Mouse (Mus musculus): ENCODE data around the gene Lbhd1. TPM values are rescaled to one million over a fixed set of nuclear protein-coding genes. Genes with fewer than 3 reads are reported as not detected.
A peak's percentile ranks its signal among the peaks of the same experiment; 100 is the strongest.

Lbhd1 gene
- polyA plus RNA-seq, 1 experiment from 2014 or later = 118 TPM

DNA sequence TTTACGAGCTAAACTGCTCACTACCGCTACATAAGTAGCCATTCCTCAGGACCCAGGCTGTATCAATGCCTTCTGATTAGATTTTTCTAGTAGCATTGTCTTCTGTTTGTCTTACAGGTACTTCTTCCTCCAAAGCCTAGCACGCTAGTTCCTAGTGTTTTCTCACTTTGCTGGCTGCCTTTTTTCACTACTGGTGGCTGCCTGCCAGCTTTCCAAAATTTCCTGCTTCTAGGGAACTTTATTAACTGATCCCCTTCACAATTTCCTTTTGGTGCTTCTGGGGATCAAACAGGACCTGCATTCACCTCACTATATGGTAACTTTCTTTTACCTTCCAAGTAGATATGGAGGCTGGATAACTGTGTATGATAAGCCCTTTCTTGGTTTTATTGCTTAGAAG, 15.5 kb downstream of the Lbhd1 start:
- H3K9me3 ChIP-seq = no peaks in the 10 kb centered on the region
- WGBS = 72% methylated on average over 3 of the region's 3 CpGs
- peaks cover 67% of the 10 kb centered on the region for H3K36me3 ChIP-seq (replicated peaks)
- no peak overlapping the region for H3K27ac ChIP-seq (replicated peaks)
- no peak for DNase-seq (ENCODE audit: low spot score)
- no peaks in the 10 kb centered on the region for H3K27me3 ChIP-seq (replicated peaks; ENCODE audit: low read depth, poor library complexity, severe bottlenecking)
- peaks cover 37% of the 10 kb centered on the region for H3K4me1 ChIP-seq
- H3K4me3 ChIP-seq = peak overlapping the region; percentile 93

GRCm38 (mm10) chr19:8903412-8903811, 19.9 kb downstream of the Lbhd1 start:
- no peak overlapping the region for H3K27ac ChIP-seq (replicated peaks)
- no peak overlapping the region for H3K4me3 ChIP-seq
- no peaks in the 10 kb centered on the region for H3K27me3 ChIP-seq (replicated peaks; ENCODE audit: low read depth, poor library complexity, severe bottlenecking)
- peaks cover 81% of the 10 kb centered on the region for H3K36me3 ChIP-seq (replicated peaks)
- DNase-seq (ENCODE audit: low spot score) = no peak
- H3K9me3 ChIP-seq = no peaks in the 10 kb centered on the region
- H3K4me1 ChIP-seq = peaks cover 11% of the 10 kb centered on the region
- 95% methylated on average over 5 of the region's 5 CpGs for WGBS

GRCm38 (mm10) chr19:8908531-8908930, 25.0 kb downstream of the Lbhd1 start:
- Histone ChIP-seq H3K36me3 (replicated peaks) (peaks cover 100% of the 10 kb centered on the region), H3K4me3 (no peak overlapping the region), H3K4me1 (no peaks in the 10 kb centered on the region), H3K27me3 (replicated peaks; ENCODE audit: low read depth, poor library complexity, severe bottlenecking) (no peaks in the 10 kb centered on the region), H3K27ac (replicated peaks) (no peak overlapping the region), H3K9me3 (no peaks in the 10 kb centered on the region)
- no peak for DNase-seq (ENCODE audit: low spot score)
- WGBS = 90% methylated on average over 6 of the region's 6 CpGs

DNA sequence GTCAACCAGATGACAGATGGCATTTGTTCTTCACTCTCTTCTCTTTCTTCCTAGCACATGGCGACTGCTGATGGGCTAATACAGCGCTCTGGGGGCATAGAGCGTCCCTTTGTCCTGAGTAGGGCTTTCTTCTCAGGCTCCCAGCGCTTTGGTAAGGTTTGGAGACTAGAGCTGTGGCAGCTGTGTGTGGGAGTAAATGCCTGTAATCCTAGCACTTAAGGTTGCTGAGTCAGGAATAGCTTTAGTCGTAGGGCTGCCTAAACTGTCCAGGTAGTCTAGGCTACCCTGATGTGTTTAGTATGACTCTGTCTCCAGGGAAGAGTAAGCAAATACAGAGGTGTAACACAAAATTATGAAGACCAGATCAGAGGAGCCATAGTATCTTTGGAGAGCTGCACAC, 28.3 kb downstream of the Lbhd1 start:
- Histone ChIP-seq H3K4me3 (no peak overlapping the region), H3K4me1 (no peaks in the 10 kb centered on the region), H3K9me3 (no peaks in the 10 kb centered on the region), H3K36me3 (replicated peaks) (peaks cover 100% of the 10 kb centered on the region), H3K27ac (replicated peaks) (no peak overlapping the region), H3K27me3 (replicated peaks; ENCODE audit: low read depth, poor library complexity, severe bottlenecking) (no peaks in the 10 kb centered on the region)
- 93% methylated on average over 5 of the region's 5 CpGs for WGBS
- DNase-seq (ENCODE audit: low spot score) = no peak

DNA sequence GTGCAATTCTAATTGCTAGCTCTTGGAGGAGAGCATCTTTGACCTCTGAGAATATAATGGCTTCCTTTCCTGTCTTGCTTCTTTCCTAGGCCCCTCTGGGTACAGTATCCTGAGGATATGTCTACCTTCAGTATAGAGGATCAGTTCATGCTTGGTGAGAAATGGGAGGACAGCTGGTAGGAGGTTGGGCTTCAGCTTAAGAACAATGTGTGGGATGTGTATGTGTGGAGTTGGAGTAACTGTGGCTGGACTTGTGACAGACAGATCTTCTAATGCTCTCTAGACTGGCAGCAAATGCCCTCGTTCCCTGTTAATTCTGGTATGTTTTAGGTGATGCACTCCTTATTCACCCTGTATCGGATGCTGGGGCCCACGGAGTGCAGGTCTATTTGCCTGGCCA, 30.7 kb downstream of the Lbhd1 start:
- peaks cover 85% of the 10 kb centered on the region for H3K36me3 ChIP-seq (replicated peaks)
- 96% methylated on average over 3 of the region's 3 CpGs for WGBS
- no peaks in the 10 kb centered on the region for H3K27me3 ChIP-seq (replicated peaks; ENCODE audit: low read depth, poor library complexity, severe bottlenecking)
- H3K4me3 ChIP-seq = no peak overlapping the region
- no peak for DNase-seq (ENCODE audit: low spot score)
- no peaks in the 10 kb centered on the region for H3K9me3 ChIP-seq
- no peaks in the 10 kb centered on the region for H3K4me1 ChIP-seq
- no peak overlapping the region for H3K27ac ChIP-seq (replicated peaks)

DNA sequence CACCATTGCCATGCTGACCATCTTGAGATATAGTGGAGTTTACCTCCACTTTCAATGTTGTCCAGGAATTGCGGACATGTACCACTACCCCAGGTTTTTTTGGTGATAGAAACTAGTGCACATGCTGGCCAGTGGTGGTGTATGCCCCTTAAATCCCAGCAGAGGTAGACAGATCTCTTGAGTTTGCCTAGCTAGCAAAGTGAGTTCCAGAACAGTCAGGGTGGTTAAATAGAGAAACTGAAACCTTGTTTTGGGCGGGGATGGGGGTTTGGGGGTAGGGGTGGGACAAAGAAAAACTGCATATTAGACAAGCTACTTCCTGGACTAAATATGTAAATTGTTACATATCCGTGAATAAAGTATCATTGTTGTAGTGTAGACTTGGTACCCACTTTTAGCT, 35.5 kb downstream of the Lbhd1 start:
- 91% methylated on average over 3 of the region's 3 CpGs for WGBS
- no peaks in the 10 kb centered on the region for H3K9me3 ChIP-seq
- DNase-seq (ENCODE audit: low spot score) = no peak
- peaks cover 52% of the 10 kb centered on the region for H3K36me3 ChIP-seq (replicated peaks)
- H3K27ac ChIP-seq (replicated peaks) = no peak overlapping the region
- no peaks in the 10 kb centered on the region for H3K27me3 ChIP-seq (replicated peaks; ENCODE audit: low read depth, poor library complexity, severe bottlenecking)
- no peak overlapping the region for H3K4me3 ChIP-seq
- H3K4me1 ChIP-seq = peaks cover 22% of the 10 kb centered on the region

DNA sequence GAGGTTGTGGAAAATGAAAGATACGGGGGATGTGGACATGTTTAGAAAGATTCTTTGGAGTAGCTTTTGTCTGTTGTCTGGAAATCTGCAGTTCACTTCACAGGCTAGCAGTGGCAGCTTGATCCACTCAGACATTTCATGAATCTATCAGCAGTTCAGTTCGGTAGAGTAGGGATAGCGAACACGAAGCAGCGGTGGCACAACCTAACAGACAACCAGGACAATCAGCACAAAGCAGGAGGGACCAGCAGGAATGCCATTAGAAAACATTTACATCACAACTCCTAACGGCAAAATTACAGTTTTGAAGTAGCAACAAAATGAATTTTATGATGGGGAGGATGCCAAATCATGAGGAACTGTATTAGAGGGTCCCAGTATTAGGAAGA, 36.1 kb downstream of the Lbhd1 start:
- H3K4me3 ChIP-seq = peak overlapping the region; percentile 92

GRCm38 (mm10) chr19:8920073-8920736, 36.7 kb downstream of the Lbhd1 start, which contains the start of gene B3gat3:
Gene B3gat3 (plus strand): TSS chr19:8920374.
- H3K36me3 ChIP-seq (replicated peaks) = peaks cover 47% of the 10 kb centered on the region
- H3K4me3 ChIP-seq = peak within 1 kb of the TSS; percentile 92
- peak within 1 kb of the TSS; percentile 92 for H3K27ac ChIP-seq (replicated peaks)
- 3% methylated on average over 50 of the region's 50 CpGs for WGBS
- H3K9me3 ChIP-seq = no peaks in the 10 kb centered on the region
- peaks cover 22% of the 10 kb centered on the region for H3K4me1 ChIP-seq
- DNase-seq (ENCODE audit: low spot score) = peak; percentile 95
- no peaks in the 10 kb centered on the region for H3K27me3 ChIP-seq (replicated peaks; ENCODE audit: low read depth, poor library complexity, severe bottlenecking)

More for the DNA sequence above, 36.1 kb downstream of the Lbhd1 start:
- Histone ChIP-seq H3K27ac (replicated peaks) (peak overlapping the region; percentile 92), H3K4me1 (peaks cover 22% of the 10 kb centered on the region), H3K9me3 (no peaks in the 10 kb centered on the region), H3K36me3 (replicated peaks) (peaks cover 50% of the 10 kb centered on the region), H3K27me3 (replicated peaks; ENCODE audit: low read depth, poor library complexity, severe bottlenecking) (no peaks in the 10 kb centered on the region)
- no peak for DNase-seq (ENCODE audit: low spot score)
- WGBS = 72% methylated on average over 6 of the region's 6 CpGs

DNA sequence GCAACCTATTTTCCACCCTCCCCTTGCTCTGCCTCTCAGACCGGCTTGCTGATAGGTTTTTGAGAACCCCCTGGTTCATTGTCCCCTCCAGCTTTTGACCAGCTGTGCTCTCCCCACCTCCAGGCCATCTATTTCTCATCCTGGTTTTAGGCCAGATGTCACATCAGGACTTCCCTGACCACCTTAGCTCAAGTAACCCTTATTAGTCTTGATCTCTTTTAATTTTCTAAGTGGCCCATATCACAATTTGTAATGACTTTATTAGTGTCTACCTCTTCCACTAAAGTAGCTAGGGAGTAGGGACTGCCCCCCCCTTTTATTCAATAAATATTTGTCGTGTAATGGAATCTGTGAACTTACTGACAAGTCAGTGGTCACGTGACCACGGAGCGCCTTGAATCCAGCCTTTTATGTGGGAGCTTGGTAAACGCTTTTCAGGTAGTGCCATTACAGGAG, 37.3 kb downstream of the Lbhd1 start:
- Histone ChIP-seq H3K27ac (replicated peaks) (peak overlapping the region; percentile 92), H3K4me3 (peak overlapping the region; percentile 92), H3K36me3 (replicated peaks) (peaks cover 47% of the 10 kb centered on the region), H3K4me1 (peaks cover 22% of the 10 kb centered on the region), H3K9me3 (no peaks in the 10 kb centered on the region), H3K27me3 (replicated peaks; ENCODE audit: low read depth, poor library complexity, severe bottlenecking) (no peaks in the 10 kb centered on the region)
- 3% methylated on average over 6 of the region's 6 CpGs for WGBS
- DNase-seq (ENCODE audit: low spot score) = peak; percentile 54

DNA sequence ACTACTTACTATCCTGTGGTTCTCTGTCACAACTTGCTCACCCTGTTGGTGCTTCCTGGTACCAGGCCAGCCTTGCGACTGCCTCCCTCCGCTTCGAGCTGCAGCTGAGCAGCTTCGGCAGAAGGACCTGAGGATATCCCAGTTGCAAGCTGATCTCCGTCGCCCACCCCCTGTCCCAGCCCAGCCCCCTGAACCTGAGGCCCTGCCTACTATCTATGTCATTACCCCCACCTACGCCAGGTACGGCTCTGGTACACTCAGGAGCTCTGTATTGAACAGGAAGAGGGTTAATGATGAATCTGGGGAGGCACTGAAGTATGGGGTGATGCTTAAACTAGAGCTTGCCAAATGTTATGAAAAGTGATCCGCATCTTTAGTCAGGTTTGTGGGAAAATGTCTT, 38.2 kb downstream of the Lbhd1 start:
- Histone ChIP-seq H3K36me3 (replicated peaks) (peaks cover 47% of the 10 kb centered on the region), H3K27me3 (replicated peaks; ENCODE audit: low read depth, poor library complexity, severe bottlenecking) (no peaks in the 10 kb centered on the region), H3K9me3 (no peaks in the 10 kb centered on the region), H3K4me1 (peaks cover 22% of the 10 kb centered on the region), H3K4me3 (peak overlapping the region; percentile 92), H3K27ac (replicated peaks) (no peak overlapping the region)
- WGBS = 56% methylated on average over 9 of the region's 9 CpGs
- DNase-seq (ENCODE audit: low spot score) = no peak

DNA sequence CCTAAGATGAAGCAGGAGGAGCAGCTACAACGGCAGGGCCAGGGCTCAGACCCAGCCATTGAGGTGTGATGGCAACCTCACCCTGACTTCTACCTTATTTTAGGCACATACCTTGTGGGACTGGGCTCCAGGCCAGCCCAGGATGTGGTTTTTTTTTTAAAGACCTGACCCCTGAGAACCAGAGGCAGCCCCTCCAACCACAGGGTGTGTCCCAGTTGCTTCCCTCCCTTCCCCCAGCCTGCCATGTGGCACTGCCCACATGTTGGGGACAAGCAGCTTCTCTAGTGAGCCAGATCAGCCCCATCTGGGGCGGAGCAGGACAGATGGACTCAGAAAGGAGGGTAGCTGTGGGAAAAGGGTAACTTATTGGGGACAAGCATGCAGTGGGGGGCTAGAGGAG, 43.2 kb downstream of the Lbhd1 start:
- Histone ChIP-seq H3K27me3 (replicated peaks; ENCODE audit: low read depth, poor library complexity, severe bottlenecking) (no peaks in the 10 kb centered on the region), H3K4me1 (peaks cover 34% of the 10 kb centered on the region), H3K36me3 (replicated peaks) (peaks cover 60% of the 10 kb centered on the region), H3K27ac (replicated peaks) (no peak overlapping the region), H3K9me3 (no peaks in the 10 kb centered on the region), H3K4me3 (peak overlapping the region; percentile 12; the same call in 1 of the 2 replicates)
- 90% methylated on average over 2 of the region's 2 CpGs for WGBS
- no peak for DNase-seq (ENCODE audit: low spot score)

DNA sequence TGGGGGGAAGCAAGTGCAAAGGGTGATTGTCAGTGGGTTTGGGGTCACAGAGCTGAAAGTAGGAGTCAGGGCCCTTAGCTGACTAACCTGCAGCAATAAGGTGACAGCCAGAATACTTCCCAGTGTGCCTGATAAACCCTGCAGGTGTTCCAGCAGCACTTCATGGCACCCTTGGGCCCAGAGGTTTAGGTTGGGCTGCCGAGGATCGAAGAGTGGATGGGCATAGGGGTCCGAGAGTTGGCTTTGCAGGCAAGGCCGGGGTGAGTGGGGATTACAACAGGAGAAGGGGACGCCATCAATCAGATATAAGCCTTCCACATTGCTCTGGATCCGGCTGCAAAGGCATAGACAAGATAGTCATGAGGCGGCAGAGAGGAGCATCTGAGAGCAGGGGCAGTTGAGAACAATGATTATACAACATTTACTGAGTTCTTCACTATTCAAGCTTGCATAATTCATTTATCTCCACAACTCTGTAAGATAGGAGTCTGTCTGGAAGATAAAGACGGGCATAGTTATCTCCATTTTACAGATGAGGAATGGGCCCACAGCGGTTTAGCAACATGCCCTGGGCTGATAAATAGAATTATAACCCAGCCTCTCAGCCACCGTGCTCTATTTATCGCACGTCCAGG, 44.5 kb downstream of the Lbhd1 start:
- no peaks in the 10 kb centered on the region for H3K9me3 ChIP-seq
- no peak for DNase-seq (ENCODE audit: low spot score)
- H3K4me1 ChIP-seq = peaks cover 28% of the 10 kb centered on the region
- no peak overlapping the region for H3K4me3 ChIP-seq
- peaks cover 60% of the 10 kb centered on the region for H3K36me3 ChIP-seq (replicated peaks)
- no peak overlapping the region for H3K27ac ChIP-seq (replicated peaks)
- 91% methylated on average over 12 of the region's 12 CpGs for WGBS
- H3K27me3 ChIP-seq (replicated peaks; ENCODE audit: low read depth, poor library complexity, severe bottlenecking) = no peaks in the 10 kb centered on the region

DNA sequence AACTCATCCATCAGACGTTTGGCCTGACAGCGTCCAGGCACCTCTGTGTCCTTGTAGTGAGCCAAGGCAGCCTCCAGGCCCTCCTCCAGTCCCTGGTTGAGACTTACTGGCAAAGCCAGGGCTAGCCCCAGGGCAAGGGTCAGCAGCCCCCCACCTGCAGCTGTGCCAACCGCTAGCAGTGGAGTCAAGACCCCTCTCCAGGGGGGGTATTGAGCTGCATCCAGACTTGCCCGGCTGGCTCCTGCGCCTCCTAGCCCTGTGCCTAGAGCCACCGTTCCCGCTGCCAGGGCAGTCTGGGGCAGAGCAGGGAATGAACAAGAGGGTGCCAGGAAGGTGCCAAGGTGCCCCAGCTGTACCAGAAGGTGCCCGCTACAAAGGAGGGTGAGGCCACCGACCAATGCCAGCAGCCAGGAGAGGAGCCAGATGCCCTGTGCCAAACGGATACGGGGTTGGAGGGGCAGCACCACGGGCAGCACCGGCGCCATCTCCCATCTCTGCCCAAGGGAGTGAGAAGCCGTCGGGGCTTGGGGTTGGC, 45.2 kb downstream of the Lbhd1 start:
- no peak for DNase-seq (ENCODE audit: low spot score)
- peak overlapping the region; percentile 91 for H3K27ac ChIP-seq (replicated peaks)
- peaks cover 28% of the 10 kb centered on the region for H3K4me1 ChIP-seq
- no peaks in the 10 kb centered on the region for H3K9me3 ChIP-seq
- WGBS = 14% methylated on average over 16 of the region's 16 CpGs
- H3K4me3 ChIP-seq = peak overlapping the region; percentile 89
- no peaks in the 10 kb centered on the region for H3K27me3 ChIP-seq (replicated peaks; ENCODE audit: low read depth, poor library complexity, severe bottlenecking)
- H3K36me3 ChIP-seq (replicated peaks) = peaks cover 61% of the 10 kb centered on the region

Data from embryonic facial prominence, embryonic 10.5 days (tissue).